Mouse (Mus musculus) kidney, adult 11 months (tissue): ENCODE data around the gene Trmo.

ENCODE experiments used
- DNase-seq: peaks from one replicate; pipeline ENCODE4 v3.0.0; 2022

Trmo gene

GRCm38 (mm10) chr4:46335846-46336245 lies 53.4 kb downstream of the Trmo start:
- DNase-seq: no peak

- no peak for DNase-seq
Measured at GRCm38 (mm10) chr4:46328906-46329305, 60.3 kb downstream of the Trmo start.
